Mouse (Mus musculus) olfactory bulb, adult 2 months (tissue): ENCODE measurements around the gene Chrna5. TPM values are rescaled to one million over a fixed set of nuclear protein-coding genes. Genes with fewer than 3 reads are reported as not detected.
A peak's percentile ranks its signal among the peaks of the same experiment; 100 is the strongest.

Experiments
- H3K27ac ChIP-seq: fragments of 200-500 bp; 2 replicates; pipeline ENCODE4 v1.5.1; 2012; ENCODE audit warnings: low read depth, low read length; ENCODE audit not compliant: insufficient read depth
- H3K4me1 ChIP-seq: fragments of 200-500 bp; 2 replicates; pipeline ENCODE4 v1.6.1; 2012; ENCODE audit warnings: low read length; ENCODE audit not compliant: control insufficient read depth, insufficient read depth
- H3K4me3 ChIP-seq: fragments of 200-500 bp; 2 replicates; pipeline ENCODE4 v1.5.1; 2012; ENCODE audit warnings: mild to moderate bottlenecking, low read depth, low read length, moderate library complexity; ENCODE audit not compliant: insufficient read depth
- CTCF ChIP-seq: fragments of 200-500 bp; IDR thresholded peaks from 2 replicates; pipeline ENCODE4 v1.5.1; 2012; ENCODE audit warnings: low read depth, mild to moderate bottlenecking, low read length, moderate library complexity; ENCODE audit not compliant: insufficient read depth
- POLR2A ChIP-seq: fragments of 200-500 bp; IDR thresholded peaks from 2 replicates; pipeline ENCODE4 v1.6.1; 2012; ENCODE audit warnings: mild to moderate bottlenecking, low read depth, low read length, moderate library complexity; ENCODE audit not compliant: insufficient read depth
- WGBS: fragments of 180-500 bp; shearing (Covaris S2); methylation state at CpG from one replicate; pipeline ENCODE4 v1.1.7; 2018; 5-methylcytosine and 5-hydroxymethylcytosine counted together
- polyA plus RNA-seq: library from polyadenylated mRNA; stranded (reverse); fragments of >200 nt; gene quantifications from 2 replicates; pipeline ENCODE4 v1.2.4, GENCODE M21; 2012; ENCODE audit warnings: low replicate concordance; ENCODE audit not compliant: missing spikeins, insufficient read depth, insufficient read length

The Chrna5 gene
- polyA plus RNA-seq, 1 experiment = not detected

DNA sequence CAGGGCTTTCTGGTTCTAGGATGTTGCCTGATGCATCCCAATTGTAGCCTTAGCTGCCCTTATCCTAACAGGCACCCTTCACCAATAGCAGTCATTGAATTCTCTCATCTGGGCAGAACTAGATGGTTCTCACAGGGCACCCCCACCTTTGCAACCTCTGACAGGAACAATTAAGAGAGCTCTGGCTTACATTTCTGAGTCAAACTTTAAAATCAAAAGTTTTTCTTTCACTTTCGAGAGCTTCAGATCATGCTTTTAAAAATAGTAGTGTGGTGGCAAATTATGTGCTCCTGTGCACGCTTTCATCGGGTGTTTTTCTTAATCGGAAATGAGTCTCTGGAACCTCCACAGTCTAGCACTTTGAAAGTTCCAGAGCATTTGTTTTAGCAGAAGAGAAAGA is 19.6 kb upstream of the Chrna5 start:
- Histone ChIP-seq H3K27ac (no peak overlapping the region), H3K4me1 (no peaks in the 10 kb centered on the region), H3K4me3 (no peak overlapping the region)
- TF ChIP-seq CTCF (no peak), POLR2A (no peak)
- WGBS = 64% methylated on average over 4 of the region's 4 CpGs

DNA sequence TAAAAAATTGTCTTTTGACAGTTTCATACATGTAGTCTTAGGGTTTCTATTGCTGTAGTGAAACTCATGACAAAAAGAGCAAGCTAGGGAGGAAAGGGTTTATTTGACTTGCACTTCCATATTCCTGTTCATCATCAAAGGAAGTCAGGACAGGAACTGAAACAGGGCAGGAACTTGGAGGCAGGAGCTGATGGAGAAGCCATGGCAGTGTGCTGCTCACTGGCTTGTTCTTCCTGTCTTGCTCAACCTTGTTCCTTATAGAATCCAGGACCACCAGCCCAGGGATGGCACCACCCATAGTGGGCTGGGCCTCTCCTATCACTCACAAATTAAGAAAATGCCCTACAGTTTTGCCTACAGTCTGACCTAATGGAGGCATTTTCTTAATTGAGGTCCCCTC is 17.0 kb upstream of the Chrna5 start:
- Histone ChIP-seq H3K4me1 (no peaks in the 10 kb centered on the region), H3K27ac (no peak overlapping the region), H3K4me3 (no peak overlapping the region)
- TF ChIP-seq POLR2A (no peak), CTCF (no peak)

DNA sequence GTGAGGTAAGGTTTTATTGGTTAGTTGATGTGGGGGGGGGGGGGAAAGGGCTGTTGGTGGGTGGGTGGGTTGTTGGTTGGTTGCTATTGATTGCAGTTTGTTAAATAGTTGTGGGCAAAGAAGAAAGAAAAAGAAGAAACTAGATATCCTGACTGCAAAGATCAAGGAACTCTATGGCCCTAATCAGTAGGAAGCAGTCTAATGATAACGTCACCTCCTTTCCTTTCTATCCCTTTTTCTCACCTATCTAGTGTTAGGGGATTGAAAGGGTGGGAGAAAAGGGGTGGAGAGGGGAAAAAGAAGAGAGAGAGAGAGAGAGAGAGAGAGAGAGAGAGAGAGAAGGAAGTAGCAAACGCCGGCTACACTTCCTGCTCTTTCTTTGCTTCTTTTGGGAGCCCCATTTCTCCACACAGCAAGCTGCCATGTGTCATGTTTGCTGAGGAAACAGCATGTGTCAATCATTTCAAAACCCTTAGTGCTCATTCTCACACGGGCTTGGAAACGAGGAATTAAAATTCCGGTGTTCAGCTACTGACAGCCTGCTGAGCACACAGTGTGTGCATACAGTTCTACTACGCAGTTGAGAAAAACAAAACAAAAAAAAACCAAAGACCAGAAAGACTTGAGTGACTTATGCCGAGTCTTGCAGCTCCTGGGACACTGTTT is 10.6 kb upstream of the Chrna5 start:
- 59% methylated on average over 8 of the region's 8 CpGs for WGBS
- Histone ChIP-seq H3K4me3 (no peak overlapping the region), H3K4me1 (no peaks in the 10 kb centered on the region), H3K27ac (no peak overlapping the region)
- no peak for TF ChIP-seq CTCF
- no peak for TF ChIP-seq POLR2A

DNA sequence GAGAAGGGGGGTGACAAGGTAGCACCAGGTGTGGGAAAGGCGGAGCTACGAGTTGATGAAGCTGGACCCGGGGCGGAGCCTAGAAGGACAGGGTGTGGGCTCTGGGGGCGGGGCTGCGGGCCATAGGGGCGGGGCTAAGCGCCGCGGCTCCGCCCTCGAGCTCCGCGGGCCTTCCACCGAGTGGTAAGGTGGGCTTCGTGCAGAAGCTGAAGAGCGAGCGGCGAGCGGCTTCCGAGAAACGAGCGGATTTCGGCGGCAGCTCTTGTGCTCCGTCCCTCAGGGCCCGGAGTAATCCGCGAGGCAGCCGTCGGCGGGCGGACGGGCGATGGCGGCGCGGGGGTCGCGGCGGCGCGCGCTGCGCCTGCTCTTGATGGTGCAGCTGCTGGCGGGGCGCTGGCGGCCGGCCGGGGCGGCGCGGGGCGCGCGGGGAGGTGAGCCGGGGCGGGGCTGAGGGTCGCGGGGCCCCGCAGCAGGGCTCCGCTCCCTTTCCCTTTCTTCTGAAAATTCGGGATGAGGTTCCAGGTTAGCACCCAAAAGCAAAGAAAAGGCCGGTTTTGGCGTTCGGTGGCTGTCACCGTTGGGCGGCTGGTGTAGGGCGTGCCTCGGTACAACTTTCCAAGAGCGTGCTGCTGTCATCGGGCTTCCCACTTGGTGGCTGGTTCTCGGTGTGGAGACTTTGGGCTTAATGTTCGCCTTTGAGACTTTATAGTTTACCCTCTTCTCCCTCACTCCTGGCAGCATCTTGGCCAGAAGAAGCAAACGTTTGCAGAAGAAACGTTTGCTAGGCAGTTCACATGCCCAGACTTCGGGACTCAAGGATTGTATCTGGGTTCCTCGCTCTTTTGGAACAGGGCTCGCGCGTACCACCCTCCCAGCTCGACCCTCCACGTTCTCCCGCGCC is 861 bp downstream of the Chrna5 start:
- peak overlapping the region; percentile 57 for H3K4me3 ChIP-seq
- H3K4me1 ChIP-seq = peaks cover 10% of the 10 kb centered on the region
- TF ChIP-seq POLR2A (no peak), CTCF (no peak)
- WGBS = 1% methylated on average over 85 of the region's 85 CpGs
- H3K27ac ChIP-seq = no peak overlapping the region

- H3K27ac ChIP-seq = no peak overlapping the region
- H3K4me3 ChIP-seq = no peak overlapping the region
- TF ChIP-seq CTCF = no peak
- no peak for TF ChIP-seq POLR2A
- WGBS = 31% methylated on average over 7 of the region's 7 CpGs
- H3K4me1 ChIP-seq = peaks cover 10% of the 10 kb centered on the region
These were observed 1.7 kb downstream of the Chrna5 start for GRCm38 (mm10) chr9:54982401-54982800.

DNA sequence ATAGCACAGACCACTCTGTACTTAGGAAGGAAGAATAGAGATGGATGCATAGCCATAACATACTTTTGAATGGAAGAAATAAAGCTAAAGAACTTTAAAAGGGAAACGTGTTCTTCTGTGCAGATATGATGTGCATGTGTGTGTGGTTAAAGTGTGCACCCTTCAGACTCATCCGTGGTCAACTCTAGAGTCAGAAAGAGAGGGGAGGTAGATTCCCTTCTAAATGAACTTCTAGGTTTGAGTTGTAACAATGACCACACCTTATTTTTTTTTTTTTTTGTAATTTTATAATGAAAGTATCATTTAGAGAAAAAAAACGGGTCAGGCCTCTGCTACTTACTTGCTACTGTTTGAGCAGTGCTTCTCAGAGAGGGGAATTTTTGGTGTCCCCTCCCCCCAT is 9.7 kb downstream of the Chrna5 start:
- no peaks in the 10 kb centered on the region for H3K4me1 ChIP-seq
- TF ChIP-seq POLR2A (no peak), CTCF (no peak)
- H3K4me3 ChIP-seq = no peak overlapping the region
- H3K27ac ChIP-seq = no peak overlapping the region
- 86% methylated on average over 3 of the region's 3 CpGs for WGBS

DNA sequence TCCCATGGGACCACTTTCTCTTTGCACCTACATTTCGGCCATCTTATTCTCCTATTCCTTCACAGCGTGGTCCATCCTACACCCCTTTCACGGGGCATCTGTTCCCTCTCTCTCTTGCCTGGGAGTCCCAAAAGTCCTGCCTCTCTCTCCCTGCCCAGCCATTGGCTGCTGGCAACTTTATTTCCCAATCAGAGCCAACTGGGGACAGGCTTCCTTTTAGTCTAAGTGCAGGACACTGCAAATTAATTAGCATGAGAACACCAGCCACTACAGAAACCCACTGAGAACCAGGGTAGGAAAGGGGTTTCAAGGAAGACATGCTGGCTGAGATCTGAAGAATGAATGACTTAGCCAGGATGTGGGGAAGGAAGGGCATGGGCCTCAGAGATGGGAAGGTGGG is 13.7 kb downstream of the Chrna5 start:
- H3K4me3 ChIP-seq = no peak overlapping the region
- TF ChIP-seq POLR2A = no peak
- TF ChIP-seq CTCF = no peak
- 52% methylated on average over 3 of the region's 3 CpGs for WGBS
- H3K4me1 ChIP-seq = no peaks in the 10 kb centered on the region
- no peak overlapping the region for H3K27ac ChIP-seq

- TF ChIP-seq POLR2A (no peak), CTCF (no peak)
- no peaks in the 10 kb centered on the region for H3K4me1 ChIP-seq
- 87% methylated on average over 3 of the region's 3 CpGs for WGBS
- no peak overlapping the region for H3K27ac ChIP-seq
- no peak overlapping the region for H3K4me3 ChIP-seq
These were observed 15.0 kb downstream of the Chrna5 start for GRCm38 (mm10) chr9:54995645-54996044.

GRCm38 (mm10) chr9:55003609-55004008 is 22.9 kb downstream of the Chrna5 start:
- 36% methylated on average over 4 of the region's 4 CpGs for WGBS
- Histone ChIP-seq H3K4me3 (no peak overlapping the region), H3K27ac (no peak overlapping the region), H3K4me1 (no peaks in the 10 kb centered on the region)
- TF ChIP-seq CTCF = no peak
- no peak for TF ChIP-seq POLR2A
